ENCODE assay signal across 7 mouse cellular contexts in genomic region chr16:41258145-41259035, GRCm38 (mm10).
DNase-seq lines count a peak whose midpoint lies in the region; ATAC-seq and TF ChIP-seq lines count a peak whose summit lies in the region.

No protein-coding gene starts in this region.

- DNase-seq in G1E (ENCODE audit: low spot score): no peak
- DNase-seq in adrenal gland, adult (ENCODE audit: inconsistent age in 2 of 2, low spot score in 1 of 2): peak; percentile 31 to 89
- DNase-seq in heart, postnatal 10 days: peak; percentile 44 to 79
- peak; percentile 85 to 87 for DNase-seq in layer of hippocampus, adult 2 months (ENCODE audit: low spot score in 2 of 2)
- DNase-seq in lung, postnatal 14 days: peak; percentile 35
- peak; percentile 78 to 88 for DNase-seq in right cerebral cortex, postnatal 10 days (ENCODE audit: low spot score in 2 of 2)

- H3K36me3 ChIP-seq in G1E (replicated peaks): no peaks in the 10 kb centered on the region

- 0 out of 2 replicates have a peak, but pooled peaks cover 2% of the 10 kb centered on the region for H3K9me3 ChIP-seq in G1E (replicated peaks)

- H3K4me1 ChIP-seq in G1E (ENCODE audit: insufficient read depth, low read depth, low read length): no peaks in the 10 kb centered on the region
- H3K4me1 ChIP-seq in cortical plate, adult 2 months (ENCODE audit: control insufficient read depth, insufficient read depth, low read length): no peaks in the 10 kb centered on the region

- no peaks in the 10 kb centered on the region for H3K27me3 ChIP-seq in G1E (ENCODE audit: insufficient read depth, low read length)

- 0 out of 2 replicates have a peak, but pooled peaks have one; percentile 34 for ATAC-seq in G1E (ENCODE audit: extremely low read depth, insufficient number of reproducible peaks, low FRiP score, poor library complexity, severe bottlenecking)

- intact Hi-C loops in heart, postnatal 10 days (cut with DNase I): loop anchor here (1.0 to 10.0 kb wide), 2 partner anchors 577 to 906 kb away; no protein-coding TSS in a partner anchor

- no peak overlapping the region for H3K27ac ChIP-seq in cortical plate, adult 2 months (ENCODE audit: insufficient read depth, low read length)
- no peak overlapping the region for H3K27ac ChIP-seq in layer of hippocampus, adult 2 months

- TF ChIP-seq POLR2A in cortical plate, adult 2 months (IDR thresholded peaks at IDR 0.05; ENCODE audit: extremely low read depth, insufficient read depth, low read length): no peak

- no peak for TF ChIP-seq CTCF in G1E (IDR thresholded peaks at IDR 0.05; ENCODE audit: low read depth, low read length)
- TF ChIP-seq CTCF in cortical plate, adult 2 months (IDR thresholded peaks at IDR 0.05; ENCODE audit: extremely low read depth, insufficient read depth, low read length): peak; percentile 75
- TF ChIP-seq CTCF in layer of hippocampus, adult 2 months (conservative IDR thresholded peaks at IDR 0.05): peak; percentile 94

- H3K4me3 ChIP-seq in G1E (ENCODE audit: low read depth, low read length): no peak overlapping the region
- no peak overlapping the region for H3K4me3 ChIP-seq in cortical plate, adult 2 months (ENCODE audit: insufficient read depth, low read length)
- no peak overlapping the region for H3K4me3 ChIP-seq in layer of hippocampus, adult 2 months
